Mouse (Mus musculus) intestine, embryonic 14.5 days (tissue): ENCODE data around the gene Vps29. TPM values are rescaled to one million over a fixed set of nuclear protein-coding genes. Genes with fewer than 3 reads are reported as not detected.
"Not testable (repeated sequence)": the region's sequence is repeated elsewhere in the genome, so short reads cannot be mapped to it uniquely, and the experiment has no call there.

Experiments
- ATAC-seq: fragments of 200-750 bp; cut with Nextera tagmentation; replicated peaks from 2 replicates; pipeline ENCODE4 v1.8.0; 2017; ENCODE audit warnings: low read depth, moderate number of reproducible peaks, moderate TSS enrichment, moderate library complexity; ENCODE audit not compliant: low FRiP score, low TSS enrichment
- DNase-seq: peaks from one replicate; pipeline ENCODE4 v3.0.0-alpha.2; 2018; ENCODE audit warnings: low spot score
- H3K27ac ChIP-seq: fragments of 300-500 bp; sonication (generic); 2 replicates; pipeline ENCODE4 v1.5.1; 2014; ENCODE audit warnings: low read depth, mild to moderate bottlenecking, control low read depth
- H3K27me3 ChIP-seq: fragments of 300-500 bp; sonication (generic); replicated peaks from 2 replicates; pipeline ENCODE4 v1.6.1; 2014; ENCODE audit warnings: low read length, control low read depth; ENCODE audit not compliant: control insufficient read depth, insufficient read depth
- H3K36me3 ChIP-seq: fragments of 300-500 bp; sonication (generic); 2 replicates; pipeline ENCODE4 v1.6.1; 2014; ENCODE audit warnings: low read length, control low read depth; ENCODE audit not compliant: control insufficient read depth, insufficient read depth
- H3K4me1 ChIP-seq: fragments of 300-500 bp; sonication (generic); replicated peaks from 2 replicates; pipeline ENCODE4 v1.6.1; 2014; ENCODE audit warnings: low read length, control low read depth, mixed read lengths; ENCODE audit not compliant: control insufficient read depth, insufficient read depth
- H3K4me2 ChIP-seq: fragments of 300-500 bp; sonication (generic); 2 replicates; pipeline ENCODE4 v1.6.1; 2014; ENCODE audit warnings: low read length
- H3K4me3 ChIP-seq: fragments of 300-500 bp; sonication (generic); 2 replicates; pipeline ENCODE4 v1.5.1; 2014; ENCODE audit warnings: low read depth, low read length, control low read depth, mixed read lengths
- H3K9ac ChIP-seq: fragments of 300-500 bp; sonication (generic); 2 replicates; pipeline ENCODE4 v1.6.1; 2014; ENCODE audit warnings: mild to moderate bottlenecking, low read length
- H3K9me3 ChIP-seq: fragments of 300-500 bp; sonication (generic); 2 replicates; pipeline ENCODE4 v1.6.1; 2016; ENCODE audit warnings: low read length, control low read depth; ENCODE audit not compliant: control insufficient read depth
- WGBS: fragments of 180-500 bp; shearing (Covaris S2); extraction: QIAGEN DNeasy Blood & Tissue Kit; methylation state at CpG from one replicate; pipeline ENCODE4 v1.1.7; 2014; 5-methylcytosine and 5-hydroxymethylcytosine counted together
- polyA plus RNA-seq: library from polyadenylated mRNA; unstranded; fragments of >200 nt; fragmentation: Nextera tagmentation; extraction: Ambion mirVana; gene quantifications from 2 replicates; pipeline ENCODE4 v1.2.1, GENCODE M21; 2014

Gene Vps29
- polyA plus RNA-seq, 1 experiment from 2014 or later = 254 TPM

GRCm38 (mm10) chr5:122314966-122315667 lies 39.1 kb upstream of the Vps29 start:
- no peaks in the 10 kb centered on the region; the same call in 1 of the 2 replicates for H3K4me1 ChIP-seq
- whole genome bisulfite sequencing = 73% methylated on average over 20 of the region's 20 CpGs
- H3K27me3 ChIP-seq = no peaks in the 10 kb centered on the region
- H3K36me3 ChIP-seq = peaks cover 49% of the 10 kb centered on the region
- no peak for DNase-seq
- H3K9ac ChIP-seq = no peak overlapping the region
- no peak overlapping the region for H3K27ac ChIP-seq
- H3K4me3 ChIP-seq = no peak overlapping the region
- H3K9me3 ChIP-seq = no peaks in the 10 kb centered on the region
- ATAC-seq = no peak
- H3K4me2 ChIP-seq = no peak overlapping the region

- no peak overlapping the region for H3K27ac ChIP-seq
- H3K4me3 ChIP-seq = no peak overlapping the region
- 85% methylated on average over 11 of the region's 11 CpGs for WGBS
- no peaks in the 10 kb centered on the region; the same call in 1 of the 2 replicates for H3K4me1 ChIP-seq
- H3K9ac ChIP-seq = no peak overlapping the region
- no peaks in the 10 kb centered on the region for H3K9me3 ChIP-seq
- no peak overlapping the region for H3K4me2 ChIP-seq
- peaks cover 57% of the 10 kb centered on the region for H3K36me3 ChIP-seq
- no peaks in the 10 kb centered on the region for H3K27me3 ChIP-seq
- ATAC-seq (no peak), DNase-seq (no peak)
These were observed 36.7 kb upstream of the Vps29 start for GRCm38 (mm10) chr5:122317329-122318045.

GRCm38 (mm10) chr5:122318100-122318499 lies 36.1 kb upstream of the Vps29 start:
- ATAC-seq (no peak), DNase-seq (no peak)
- no peak overlapping the region for H3K4me2 ChIP-seq
- 70% methylated on average over 3 of the region's 3 CpGs for WGBS
- H3K27me3 ChIP-seq = no peaks in the 10 kb centered on the region
- no peaks in the 10 kb centered on the region for H3K9me3 ChIP-seq
- no peaks in the 10 kb centered on the region; the same call in 1 of the 2 replicates for H3K4me1 ChIP-seq
- no peak overlapping the region for H3K27ac ChIP-seq
- peaks cover 58% of the 10 kb centered on the region for H3K36me3 ChIP-seq
- no peak overlapping the region for H3K9ac ChIP-seq
- no peak overlapping the region for H3K4me3 ChIP-seq

- H3K9me3 ChIP-seq, H3K27ac ChIP-seq, ATAC-seq, H3K4me2 ChIP-seq, H3K4me3 ChIP-seq, H3K9ac ChIP-seq, H3K27me3 ChIP-seq, H3K4me1 ChIP-seq, DNase-seq: not testable (repeated sequence)
- WGBS = 79% methylated on average over 3 of the region's 3 CpGs
- H3K36me3 ChIP-seq = peaks cover 49% of the 10 kb centered on the region
These were observed 35.2 kb upstream of the Vps29 start for GRCm38 (mm10) chr5:122318976-122319375.

GRCm38 (mm10) chr5:122319474-122320204 lies 34.5 kb upstream of the Vps29 start:
- no peaks in the 10 kb centered on the region; the same call in 1 of the 2 replicates for H3K4me1 ChIP-seq
- H3K9ac ChIP-seq = no peak overlapping the region
- DNase-seq (no peak), ATAC-seq (no peak)
- H3K27me3 ChIP-seq = no peaks in the 10 kb centered on the region
- H3K4me2 ChIP-seq = no peak overlapping the region
- no peaks in the 10 kb centered on the region for H3K9me3 ChIP-seq
- no peak overlapping the region for H3K4me3 ChIP-seq
- no peak overlapping the region for H3K27ac ChIP-seq
- WGBS = 73% methylated on average over 14 of the region's 14 CpGs
- H3K36me3 ChIP-seq = peaks cover 50% of the 10 kb centered on the region

GRCm38 (mm10) chr5:122320205-122320781 lies 33.9 kb upstream of the Vps29 start:
- no peak overlapping the region for H3K4me2 ChIP-seq
- H3K9me3 ChIP-seq = no peaks in the 10 kb centered on the region
- no peak for ATAC-seq
- WGBS = 42% methylated on average over 12 of the region's 12 CpGs
- no peak for DNase-seq
- H3K9ac ChIP-seq = no peak overlapping the region
- H3K4me1 ChIP-seq = no peaks in the 10 kb centered on the region; the same call in 1 of the 2 replicates
- H3K4me3 ChIP-seq = no peak overlapping the region
- H3K27ac ChIP-seq = no peak overlapping the region
- peaks cover 48% of the 10 kb centered on the region for H3K36me3 ChIP-seq
- no peaks in the 10 kb centered on the region for H3K27me3 ChIP-seq

- H3K27ac ChIP-seq = no peak overlapping the region
- H3K4me3 ChIP-seq = no peak overlapping the region
- peaks cover 51% of the 10 kb centered on the region for H3K36me3 ChIP-seq
- DNase-seq = no peak
- WGBS = 82% methylated on average over 8 of the region's 8 CpGs
- H3K9me3 ChIP-seq = no peaks in the 10 kb centered on the region
- no peaks in the 10 kb centered on the region; the same call in 1 of the 2 replicates for H3K4me1 ChIP-seq
- H3K27me3 ChIP-seq = no peaks in the 10 kb centered on the region
- no peak overlapping the region for H3K9ac ChIP-seq
- H3K4me2 ChIP-seq = no peak overlapping the region
- no peak for ATAC-seq
These were observed 30.6 kb upstream of the Vps29 start for GRCm38 (mm10) chr5:122323523-122323922.

GRCm38 (mm10) chr5:122324608-122325431 lies 29.3 kb upstream of the Vps29 start:
- H3K9me3 ChIP-seq = no peaks in the 10 kb centered on the region
- H3K36me3 ChIP-seq = peaks cover 50% of the 10 kb centered on the region
- H3K4me3 ChIP-seq = no peak overlapping the region
- H3K27ac ChIP-seq = no peak overlapping the region
- ATAC-seq (no peak), DNase-seq (no peak)
- 86% methylated on average over 23 of the region's 23 CpGs for WGBS
- H3K4me1 ChIP-seq = no peaks in the 10 kb centered on the region
- H3K9ac ChIP-seq = no peak overlapping the region
- H3K4me2 ChIP-seq = no peak overlapping the region
- no peaks in the 10 kb centered on the region for H3K27me3 ChIP-seq
